Mouse (Mus musculus): ENCODE measurements around the gene Larp7. TPM values are rescaled to one million over a fixed set of nuclear protein-coding genes. Genes with fewer than 3 reads are reported as not detected.

The Larp7 gene
- 55.7 and 63.3 TPM in 2 replicates for polyA plus RNA-seq (2015; fragmentation: Nextera tagmentation; extraction: Ambion mirVana)

- H3K9ac ChIP-seq (ENCODE audit: low read length), result peak within 1 kb of the TSS; percentile 78
- under 1% methylated on average over 61 of the region's 73 CpGs for WGBS
- peak within 1 kb of the TSS; percentile 73 for H3K4me2 ChIP-seq (ENCODE audit: low read depth, low read length)
- peaks cover 7% of the 10 kb centered on the region for H3K4me1 ChIP-seq (replicated peaks; ENCODE audit: control insufficient read depth, insufficient read depth, low read length)
- no peaks in the 10 kb centered on the region for H3K27me3 ChIP-seq (ENCODE audit: control insufficient read depth, insufficient read depth, low read depth, low read length)
- peaks cover 16% of the 10 kb centered on the region for H3K36me3 ChIP-seq (ENCODE audit: control insufficient read depth, insufficient read depth, low read length)
- peak; percentile 99 for ATAC-seq (ENCODE audit: low read depth)
- peak within 1 kb of the TSS; percentile 96 for H3K4me3 ChIP-seq (ENCODE audit: low read length)
- no peaks in the 10 kb centered on the region for H3K9me3 ChIP-seq (ENCODE audit: control insufficient read depth, low read length)
- H3K27ac ChIP-seq (ENCODE audit: low read length), result peak within 1 kb of the TSS; percentile 92
Observed at GRCm38 (mm10) chr3:127552973-127553719, at the start of gene Larp7, which contains the start of gene Zgrf1. Larp7 (minus strand) TSS chr3:127553349. Zgrf1 (plus strand) TSS chr3:127553489.

GRCm38 (mm10) chr3:127597136-127597535, 44.0 kb upstream of the Larp7 start:
- no peaks in the 10 kb centered on the region for H3K9me3 ChIP-seq (ENCODE audit: control insufficient read depth, low read length)
- no peak overlapping the region for H3K27ac ChIP-seq (ENCODE audit: low read length)
- no peaks in the 10 kb centered on the region for H3K27me3 ChIP-seq (ENCODE audit: control insufficient read depth, insufficient read depth, low read depth, low read length)
- H3K4me1 ChIP-seq (replicated peaks; ENCODE audit: control insufficient read depth, insufficient read depth, low read length), result no peaks in the 10 kb centered on the region
- no peak overlapping the region for H3K4me3 ChIP-seq (ENCODE audit: low read length)
- no peak for ATAC-seq (ENCODE audit: low read depth)
- peaks cover 19% of the 10 kb centered on the region for H3K36me3 ChIP-seq (ENCODE audit: control insufficient read depth, insufficient read depth, low read length)
- H3K9ac ChIP-seq (ENCODE audit: low read length), result no peak overlapping the region
- no peak overlapping the region for H3K4me2 ChIP-seq (ENCODE audit: low read depth, low read length)
- WGBS, result 83% methylated on average over 1 of the region's 1 CpGs

- no peak overlapping the region for H3K4me2 ChIP-seq (ENCODE audit: low read depth, low read length)
- no peaks in the 10 kb centered on the region for H3K27me3 ChIP-seq (ENCODE audit: control insufficient read depth, insufficient read depth, low read depth, low read length)
- ATAC-seq (ENCODE audit: low read depth), result peak; percentile 57
- peaks cover 4% of the 10 kb centered on the region for H3K36me3 ChIP-seq (ENCODE audit: control insufficient read depth, insufficient read depth, low read length)
- no peak overlapping the region for H3K27ac ChIP-seq (ENCODE audit: low read length)
- H3K4me1 ChIP-seq (replicated peaks; ENCODE audit: control insufficient read depth, insufficient read depth, low read length), result no peaks in the 10 kb centered on the region
- H3K4me3 ChIP-seq (ENCODE audit: low read length), result no peak overlapping the region
- H3K9me3 ChIP-seq (ENCODE audit: control insufficient read depth, low read length), result no peaks in the 10 kb centered on the region
- 58% methylated on average over 4 of the region's 4 CpGs for WGBS
- H3K9ac ChIP-seq (ENCODE audit: low read length), result no peak overlapping the region
Observed at GRCm38 (mm10) chr3:127572557-127572956, 19.4 kb upstream of the Larp7 start.

- Histone ChIP-seq H3K27me3 (ENCODE audit: control insufficient read depth, insufficient read depth, low read depth, low read length) (no peaks in the 10 kb centered on the region), H3K4me3 (ENCODE audit: low read length) (no peak overlapping the region), H3K9ac (ENCODE audit: low read length) (no peak overlapping the region), H3K27ac (ENCODE audit: low read length) (no peak overlapping the region), H3K4me2 (ENCODE audit: low read depth, low read length) (no peak overlapping the region), H3K9me3 (ENCODE audit: control insufficient read depth, low read length) (no peaks in the 10 kb centered on the region), H3K4me1 (replicated peaks; ENCODE audit: control insufficient read depth, insufficient read depth, low read length) (no peaks in the 10 kb centered on the region), H3K36me3 (ENCODE audit: control insufficient read depth, insufficient read depth, low read length) (peaks cover 17% of the 10 kb centered on the region)
- WGBS, result 66% methylated on average over 3 of the region's 3 CpGs
- ATAC-seq (ENCODE audit: low read depth), result 0 out of 2 replicates have a peak, but pooled peaks have one; percentile 12
Observed at GRCm38 (mm10) chr3:127565129-127565528, 12.0 kb upstream of the Larp7 start.

- H3K9me3 ChIP-seq (ENCODE audit: control insufficient read depth, low read length), result no peaks in the 10 kb centered on the region
- H3K4me2 ChIP-seq (ENCODE audit: low read depth, low read length), result no peak overlapping the region
- H3K27ac ChIP-seq (ENCODE audit: low read length), result no peak overlapping the region
- WGBS, result 88% methylated on average over 4 of the region's 4 CpGs
- no peak overlapping the region for H3K9ac ChIP-seq (ENCODE audit: low read length)
- H3K27me3 ChIP-seq (ENCODE audit: control insufficient read depth, insufficient read depth, low read depth, low read length), result no peaks in the 10 kb centered on the region
- no peaks in the 10 kb centered on the region for H3K4me1 ChIP-seq (replicated peaks; ENCODE audit: control insufficient read depth, insufficient read depth, low read length)
- no peak overlapping the region for H3K4me3 ChIP-seq (ENCODE audit: low read length)
- peaks cover 15% of the 10 kb centered on the region; the same call in 1 of the 2 replicates for H3K36me3 ChIP-seq (ENCODE audit: control insufficient read depth, insufficient read depth, low read length)
- ATAC-seq (ENCODE audit: low read depth), result no peak
Observed at GRCm38 (mm10) chr3:127562974-127563373, 9.8 kb upstream of the Larp7 start.

- no peaks in the 10 kb centered on the region for H3K9me3 ChIP-seq (ENCODE audit: control insufficient read depth, low read length)
- no peak overlapping the region for H3K9ac ChIP-seq (ENCODE audit: low read length)
- no peak overlapping the region for H3K27ac ChIP-seq (ENCODE audit: low read length)
- no peaks in the 10 kb centered on the region for H3K27me3 ChIP-seq (ENCODE audit: control insufficient read depth, insufficient read depth, low read depth, low read length)
- no peak overlapping the region for H3K4me3 ChIP-seq (ENCODE audit: low read length)
- peaks cover 4% of the 10 kb centered on the region for H3K4me1 ChIP-seq (replicated peaks; ENCODE audit: control insufficient read depth, insufficient read depth, low read length)
- no peak overlapping the region for H3K4me2 ChIP-seq (ENCODE audit: low read depth, low read length)
- ATAC-seq (ENCODE audit: low read depth), result no peak
- H3K36me3 ChIP-seq (ENCODE audit: control insufficient read depth, insufficient read depth, low read length), result peaks cover 29% of the 10 kb centered on the region
Observed at GRCm38 (mm10) chr3:127558201-127558600, 5.1 kb upstream of the Larp7 start.

- H3K36me3 ChIP-seq (ENCODE audit: control insufficient read depth, insufficient read depth, low read length), result peaks cover 16% of the 10 kb centered on the region
- H3K27ac ChIP-seq (ENCODE audit: low read length), result no peak overlapping the region
- peaks cover 7% of the 10 kb centered on the region for H3K4me1 ChIP-seq (replicated peaks; ENCODE audit: control insufficient read depth, insufficient read depth, low read length)
- H3K27me3 ChIP-seq (ENCODE audit: control insufficient read depth, insufficient read depth, low read depth, low read length), result no peaks in the 10 kb centered on the region
- no peaks in the 10 kb centered on the region for H3K9me3 ChIP-seq (ENCODE audit: control insufficient read depth, low read length)
- no peak for ATAC-seq (ENCODE audit: low read depth)
- H3K4me2 ChIP-seq (ENCODE audit: low read depth, low read length), result peak overlapping the region; percentile 63
- 24% methylated on average over 5 of the region's 5 CpGs for WGBS
- no peak overlapping the region for H3K9ac ChIP-seq (ENCODE audit: low read length)
- peak overlapping the region; percentile 3 for H3K4me3 ChIP-seq (ENCODE audit: low read length)
Observed at GRCm38 (mm10) chr3:127554723-127555122, 1.6 kb upstream of the Larp7 start.

GRCm38 (mm10) chr3:127553720-127554043, 533 bp upstream of the Larp7 start:
- H3K4me1 ChIP-seq (replicated peaks; ENCODE audit: control insufficient read depth, insufficient read depth, low read length), result peaks cover 7% of the 10 kb centered on the region
- peak overlapping the region; percentile 96 for H3K4me3 ChIP-seq (ENCODE audit: low read length)
- under 1% methylated on average over 4 of the region's 4 CpGs for WGBS
- H3K9me3 ChIP-seq (ENCODE audit: control insufficient read depth, low read length), result no peaks in the 10 kb centered on the region
- peaks cover 16% of the 10 kb centered on the region for H3K36me3 ChIP-seq (ENCODE audit: control insufficient read depth, insufficient read depth, low read length)
- ATAC-seq (ENCODE audit: low read depth), result no peak
- peak overlapping the region; percentile 76 for H3K9ac ChIP-seq (ENCODE audit: low read length)
- H3K4me2 ChIP-seq (ENCODE audit: low read depth, low read length), result peak overlapping the region; percentile 63
- no peaks in the 10 kb centered on the region for H3K27me3 ChIP-seq (ENCODE audit: control insufficient read depth, insufficient read depth, low read depth, low read length)
- peak overlapping the region; percentile 57; the same call in 1 of the 2 replicates for H3K27ac ChIP-seq (ENCODE audit: low read length)

- Histone ChIP-seq H3K4me1 (replicated peaks; ENCODE audit: control insufficient read depth, insufficient read depth, low read length) (peaks cover 7% of the 10 kb centered on the region), H3K9ac (ENCODE audit: low read length) (peak overlapping the region; percentile 78), H3K27me3 (ENCODE audit: control insufficient read depth, insufficient read depth, low read depth, low read length) (no peaks in the 10 kb centered on the region), H3K27ac (ENCODE audit: low read length) (peak overlapping the region; percentile 92; the same call in 1 of the 2 replicates), H3K4me3 (ENCODE audit: low read length) (peak overlapping the region; percentile 96), H3K36me3 (ENCODE audit: control insufficient read depth, insufficient read depth, low read length) (peaks cover 14% of the 10 kb centered on the region), H3K9me3 (ENCODE audit: control insufficient read depth, low read length) (no peaks in the 10 kb centered on the region), H3K4me2 (ENCODE audit: low read depth, low read length) (peak overlapping the region; percentile 73)
- 4% methylated on average over 10 of the region's 13 CpGs for WGBS
- no peak for ATAC-seq (ENCODE audit: low read depth)
Observed at GRCm38 (mm10) chr3:127552434-127552972, 646 bp downstream of the Larp7 start.
